Mouse (Mus musculus): Measurements from ENCODE around the gene Samd4b. TPM values are rescaled to one million over a fixed set of nuclear protein-coding genes. Genes with fewer than 3 reads are reported as not detected.

Samd4b gene
- polyA plus RNA-seq, 1 experiment from 2014 or later, result 24.3 TPM

- ATAC-seq (replicated peaks), result no peak
- H3K27me3 ChIP-seq, result no peaks in the 10 kb centered on the region
- WGBS, result 87% methylated on average over 5 of the region's 5 CpGs
- H3K9me3 ChIP-seq, result no peaks in the 10 kb centered on the region
- peaks cover 9% of the 10 kb centered on the region; the same call in 1 of the 2 replicates for H3K4me1 ChIP-seq
- no peaks in the 10 kb centered on the region for H3K36me3 ChIP-seq
- no peak overlapping the region for H3K4me3 ChIP-seq
- H3K4me2 ChIP-seq (replicated peaks), result no peak overlapping the region
- no peak overlapping the region for H3K27ac ChIP-seq (replicated peaks)
- H3K9ac ChIP-seq (replicated peaks), result no peak overlapping the region
Observed at GRCm38 (mm10) chr7:28603136-28603535, 5.2 kb upstream of the Samd4b start.

- no peak; the same call in 1 of the 2 replicates for ATAC-seq (replicated peaks)
- Histone ChIP-seq H3K4me3 (no peak overlapping the region), H3K4me2 (replicated peaks) (peak overlapping the region; percentile 16; the same call in 1 of the 2 replicates), H3K27ac (replicated peaks) (peak overlapping the region; percentile 31; the same call in 1 of the 2 replicates), H3K9ac (replicated peaks) (no peak overlapping the region), H3K36me3 (no peaks in the 10 kb centered on the region), H3K27me3 (no peaks in the 10 kb centered on the region), H3K9me3 (no peaks in the 10 kb centered on the region), H3K4me1 (peaks cover 18% of the 10 kb centered on the region)
- WGBS, result 23% methylated on average over 7 of the region's 7 CpGs
Observed at GRCm38 (mm10) chr7:28601668-28602067, 3.7 kb upstream of the Samd4b start.

GRCm38 (mm10) chr7:28601029-28601428 lies 3.1 kb upstream of the Samd4b start:
- Histone ChIP-seq H3K4me1 (peaks cover 24% of the 10 kb centered on the region), H3K27ac (replicated peaks) (peak overlapping the region; percentile 31; the same call in 1 of the 2 replicates), H3K9me3 (no peaks in the 10 kb centered on the region), H3K4me2 (replicated peaks) (no peak overlapping the region), H3K36me3 (no peaks in the 10 kb centered on the region), H3K9ac (replicated peaks) (no peak overlapping the region), H3K27me3 (no peaks in the 10 kb centered on the region), H3K4me3 (no peak overlapping the region)
- 13% methylated on average over 11 of the region's 11 CpGs for WGBS
- ATAC-seq (replicated peaks), result no peak

- Histone ChIP-seq H3K4me1 (peaks cover 38% of the 10 kb centered on the region), H3K27ac (replicated peaks) (no peak overlapping the region), H3K27me3 (no peaks in the 10 kb centered on the region), H3K9me3 (no peaks in the 10 kb centered on the region), H3K9ac (replicated peaks) (no peak overlapping the region), H3K4me3 (no peak overlapping the region), H3K4me2 (replicated peaks) (no peak overlapping the region), H3K36me3 (no peaks in the 10 kb centered on the region)
- WGBS, result 73% methylated on average over 2 of the region's 2 CpGs
- no peak for ATAC-seq (replicated peaks)
Observed at GRCm38 (mm10) chr7:28598951-28599350, 1.0 kb upstream of the Samd4b start.

- peak; percentile 3; the same call in 1 of the 2 replicates for ATAC-seq (replicated peaks)
- H3K9me3 ChIP-seq, result no peaks in the 10 kb centered on the region
- no peaks in the 10 kb centered on the region for H3K27me3 ChIP-seq
- peak overlapping the region; percentile 71 for H3K9ac ChIP-seq (replicated peaks)
- peaks cover 41% of the 10 kb centered on the region for H3K4me1 ChIP-seq
- peak overlapping the region; percentile 60 for H3K4me3 ChIP-seq
- H3K36me3 ChIP-seq, result no peaks in the 10 kb centered on the region
- 12% methylated on average over 9 of the region's 9 CpGs for WGBS
- peak overlapping the region; percentile 84 for H3K4me2 ChIP-seq (replicated peaks)
- peak overlapping the region; percentile 85 for H3K27ac ChIP-seq (replicated peaks)
Observed at GRCm38 (mm10) chr7:28597277-28597570, 720 bp downstream of the Samd4b start.

- Histone ChIP-seq H3K9me3 (no peaks in the 10 kb centered on the region), H3K27me3 (no peaks in the 10 kb centered on the region), H3K36me3 (no peaks in the 10 kb centered on the region), H3K4me1 (peaks cover 40% of the 10 kb centered on the region), H3K27ac (replicated peaks) (peak overlapping the region; percentile 85), H3K4me3 (peak overlapping the region; percentile 60), H3K9ac (replicated peaks) (peak overlapping the region; percentile 71), H3K4me2 (replicated peaks) (peak overlapping the region; percentile 84)
- WGBS, result 41% methylated on average over 20 of the region's 20 CpGs
- ATAC-seq (replicated peaks), result no peak
Observed at GRCm38 (mm10) chr7:28596436-28597276, 1.3 kb downstream of the Samd4b start.

GRCm38 (mm10) chr7:28595751-28596435 lies 2.1 kb downstream of the Samd4b start:
- Histone ChIP-seq H3K27ac (replicated peaks) (0 out of 2 replicates have a peak overlapping the region, but pooled peaks have one; percentile 32), H3K9me3 (no peaks in the 10 kb centered on the region), H3K4me2 (replicated peaks) (peak overlapping the region; percentile 84), H3K4me1 (peaks cover 37% of the 10 kb centered on the region), H3K4me3 (peak overlapping the region; percentile 60; the same call in 1 of the 2 replicates), H3K36me3 (no peaks in the 10 kb centered on the region), H3K9ac (replicated peaks) (peak overlapping the region; percentile 71), H3K27me3 (no peaks in the 10 kb centered on the region)
- no peak for ATAC-seq (replicated peaks)
- 68% methylated on average over 8 of the region's 8 CpGs for WGBS

GRCm38 (mm10) chr7:28593206-28594111 lies 4.5 kb downstream of the Samd4b start:
- Histone ChIP-seq H3K9ac (replicated peaks) (no peak overlapping the region), H3K27me3 (no peaks in the 10 kb centered on the region), H3K36me3 (no peaks in the 10 kb centered on the region), H3K4me3 (no peak overlapping the region), H3K27ac (replicated peaks) (no peak overlapping the region), H3K9me3 (no peaks in the 10 kb centered on the region), H3K4me1 (peaks cover 36% of the 10 kb centered on the region), H3K4me2 (replicated peaks) (no peak overlapping the region)
- WGBS, result 65% methylated on average over 14 of the region's 14 CpGs
- ATAC-seq (replicated peaks), result no peak

- no peak overlapping the region for H3K4me3 ChIP-seq
- no peak overlapping the region for H3K4me2 ChIP-seq (replicated peaks)
- no peaks in the 10 kb centered on the region for H3K9me3 ChIP-seq
- no peaks in the 10 kb centered on the region for H3K36me3 ChIP-seq
- H3K4me1 ChIP-seq, result peaks cover 42% of the 10 kb centered on the region
- H3K27ac ChIP-seq (replicated peaks), result no peak overlapping the region
- WGBS, result 71% methylated on average over 1 of the region's 1 CpGs
- no peak overlapping the region for H3K9ac ChIP-seq (replicated peaks)
- H3K27me3 ChIP-seq, result no peaks in the 10 kb centered on the region
- ATAC-seq (replicated peaks), result no peak
Observed at GRCm38 (mm10) chr7:28591862-28592261, 6.1 kb downstream of the Samd4b start.

GRCm38 (mm10) chr7:28587644-28588043 lies 10.3 kb downstream of the Samd4b start:
- Histone ChIP-seq H3K4me1 (peaks cover 46% of the 10 kb centered on the region), H3K27ac (replicated peaks) (no peak overlapping the region), H3K4me2 (replicated peaks) (no peak overlapping the region), H3K4me3 (no peak overlapping the region), H3K27me3 (no peaks in the 10 kb centered on the region), H3K36me3 (no peaks in the 10 kb centered on the region), H3K9me3 (no peaks in the 10 kb centered on the region), H3K9ac (replicated peaks) (no peak overlapping the region)
- ATAC-seq (replicated peaks), result no peak

- H3K27ac ChIP-seq (replicated peaks), result no peak overlapping the region
- no peak for ATAC-seq (replicated peaks)
- H3K9ac ChIP-seq (replicated peaks), result no peak overlapping the region; the same call in 1 of the 2 replicates
Observed at GRCm38 (mm10) chr7:28586663-28587411, 11.1 kb downstream of the Samd4b start.

More at GRCm38 (mm10) chr7:28586663-28587411, 11.1 kb downstream of the Samd4b start:
- no peak overlapping the region for H3K4me2 ChIP-seq (replicated peaks)
- peaks cover 49% of the 10 kb centered on the region for H3K4me1 ChIP-seq
- WGBS, result 61% methylated on average over 6 of the region's 6 CpGs
- no peak overlapping the region for H3K4me3 ChIP-seq
- no peaks in the 10 kb centered on the region for H3K27me3 ChIP-seq
- no peaks in the 10 kb centered on the region for H3K36me3 ChIP-seq
- no peaks in the 10 kb centered on the region for H3K9me3 ChIP-seq
